Mouse (Mus musculus): Measurements from ENCODE around the gene Gm13288. TPM values are rescaled to one million over a fixed set of nuclear protein-coding genes. Genes with fewer than 3 reads are reported as not detected.

Gene Gm13288
- polyA plus RNA-seq, 1 experiment, result not detected

Other genes with a start within 250 kb of the Gm13288 start
- gene Ifna15, start 247.3 kb upstream of the Gm13288 start, polyA plus RNA-seq (2012; rRNA removed; ENCODE audit: low replicate concordance), result not detected in 2 replicates
- not detected in 2 replicates for gene Ifna14, start 233.7 kb upstream of the Gm13288 start, polyA plus RNA-seq (2012; rRNA removed; ENCODE audit: low replicate concordance)
- not detected in 2 replicates for gene Ifna9, start 213.1 kb upstream of the Gm13288 start, polyA plus RNA-seq (2012; rRNA removed; ENCODE audit: low replicate concordance)
- gene Ifna12, start 202.2 kb upstream of the Gm13288 start, polyA plus RNA-seq (2012; rRNA removed; ENCODE audit: low replicate concordance), result not detected in 2 replicates
- gene C87499, start 171.1 kb upstream of the Gm13288 start, polyA plus RNA-seq (2012; rRNA removed; ENCODE audit: low replicate concordance), result not detected in 2 replicates
- gene Ifna13, start 161.1 kb upstream of the Gm13288 start, polyA plus RNA-seq (2012; rRNA removed; ENCODE audit: low replicate concordance), result not detected in 2 replicates
- not detected in 2 replicates for gene Ifna16, start 128.6 kb upstream of the Gm13288 start, polyA plus RNA-seq (2012; rRNA removed; ENCODE audit: low replicate concordance)
- gene Ifna2, start 121.6 kb upstream of the Gm13288 start, polyA plus RNA-seq (2012; rRNA removed; ENCODE audit: low replicate concordance), result not detected in 2 replicates
- not detected in 2 replicates for gene Ifnab, start 114.2 kb upstream of the Gm13288 start, polyA plus RNA-seq (2012; rRNA removed; ENCODE audit: low replicate concordance)
- gene Gm26566, start 83.7 kb upstream of the Gm13288 start, polyA plus RNA-seq (2012; rRNA removed; ENCODE audit: low replicate concordance), result 0.23 and 0.35 TPM in 2 replicates
- gene Klhl9, start 83.1 kb upstream of the Gm13288 start, polyA plus RNA-seq (2012; rRNA removed; ENCODE audit: low replicate concordance), result 16.0 and 29.7 TPM in 2 replicates
- gene Gm13271, start 50.7 kb upstream of the Gm13288 start, polyA plus RNA-seq (2012; rRNA removed; ENCODE audit: low replicate concordance), result not detected in 2 replicates
- not detected in 2 replicates for gene Gm13283, start 45.4 kb upstream of the Gm13288 start, polyA plus RNA-seq (2012; rRNA removed; ENCODE audit: low replicate concordance)
- not detected in 2 replicates for gene Gm13290, start 31.7 kb upstream of the Gm13288 start, polyA plus RNA-seq (2012; rRNA removed; ENCODE audit: low replicate concordance)
- gene Gm13289, start 28.6 kb upstream of the Gm13288 start, polyA plus RNA-seq (2012; rRNA removed; ENCODE audit: low replicate concordance), result not detected in 2 replicates
- not detected in 2 replicates for gene Gm13272, start 25.7 kb upstream of the Gm13288 start, polyA plus RNA-seq (2012; rRNA removed; ENCODE audit: low replicate concordance)
- 0.08 TPM in 1 of 2 replicates, not detected in the other for gene Ifnz, start 23.4 kb upstream of the Gm13288 start, polyA plus RNA-seq (2012; rRNA removed; ENCODE audit: low replicate concordance)
- gene Gm13276, start 19.8 kb upstream of the Gm13288 start, polyA plus RNA-seq (2012; rRNA removed; ENCODE audit: low replicate concordance), result not detected in 2 replicates
- gene Gm13277, start 16.9 kb upstream of the Gm13288 start, polyA plus RNA-seq (2012; rRNA removed; ENCODE audit: low replicate concordance), result not detected in 2 replicates
- not detected in 2 replicates for gene Gm13278, start 14.0 kb upstream of the Gm13288 start, polyA plus RNA-seq (2012; rRNA removed; ENCODE audit: low replicate concordance)
- gene Gm13275, start 11.0 kb upstream of the Gm13288 start, polyA plus RNA-seq (2012; rRNA removed; ENCODE audit: low replicate concordance), result not detected in 2 replicates
- gene Gm13279, start 8.1 kb upstream of the Gm13288 start, polyA plus RNA-seq (2012; rRNA removed; ENCODE audit: low replicate concordance), result not detected in 2 replicates
- not detected in 2 replicates for gene Gm13285, start 5.9 kb upstream of the Gm13288 start, polyA plus RNA-seq (2012; rRNA removed; ENCODE audit: low replicate concordance)
- not detected in 2 replicates for gene Gm13287, start 2.3 kb upstream of the Gm13288 start, polyA plus RNA-seq (2012; rRNA removed; ENCODE audit: low replicate concordance)
- gene Ifna7, start 10.7 kb downstream of the Gm13288 start, polyA plus RNA-seq (2012; rRNA removed; ENCODE audit: low replicate concordance), result not detected in 2 replicates
- not detected in 2 replicates for gene Ifna11, start 14.4 kb downstream of the Gm13288 start, polyA plus RNA-seq (2012; rRNA removed; ENCODE audit: low replicate concordance)
- not detected in 2 replicates for gene Ifna6, start 21.9 kb downstream of the Gm13288 start, polyA plus RNA-seq (2012; rRNA removed; ENCODE audit: low replicate concordance)
- gene Ifna5, start 30.0 kb downstream of the Gm13288 start, polyA plus RNA-seq (2012; rRNA removed; ENCODE audit: low replicate concordance), result not detected in 2 replicates
- gene Ifna4, start 36.3 kb downstream of the Gm13288 start, polyA plus RNA-seq (2012; rRNA removed; ENCODE audit: low replicate concordance), result not detected in 2 replicates
- not detected in 2 replicates for gene Ifna1, start 44.6 kb downstream of the Gm13288 start, polyA plus RNA-seq (2012; rRNA removed; ENCODE audit: low replicate concordance)
- 0.80 TPM in 1 of 2 replicates, not detected in the other for gene Ifne, start 74.7 kb downstream of the Gm13288 start, polyA plus RNA-seq (2012; rRNA removed; ENCODE audit: low replicate concordance)

All from subcutaneous adipose tissue, adult 2 months (tissue).